Mouse (Mus musculus): ENCODE results near the gene Dio1.

Gene Dio1

DNA sequence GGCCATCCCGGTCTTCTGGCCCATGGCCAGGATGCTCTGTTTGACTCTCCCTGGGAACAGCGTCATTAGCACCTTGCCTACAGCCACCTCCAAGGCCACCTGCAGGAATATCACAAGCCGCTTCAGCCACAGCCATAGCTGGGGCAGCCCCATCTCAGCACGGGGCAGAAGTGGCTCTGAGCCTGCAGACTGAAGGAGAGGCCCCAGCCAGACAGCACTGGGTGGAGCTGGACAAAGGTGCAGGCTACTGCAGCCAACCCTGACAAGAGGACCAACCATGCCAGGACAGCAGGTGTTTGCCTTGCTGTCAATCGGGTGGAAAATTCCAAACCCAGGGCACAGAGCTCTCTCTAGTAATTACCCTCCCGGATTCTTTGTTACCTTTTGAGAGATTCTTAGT is at the start of gene Dio1:
Dio1 (minus strand) TSS at position 204 of the 400 bp plus-strand sequence.
- no peak for DNase-seq (ENCODE audit: low read depth)

DNA sequence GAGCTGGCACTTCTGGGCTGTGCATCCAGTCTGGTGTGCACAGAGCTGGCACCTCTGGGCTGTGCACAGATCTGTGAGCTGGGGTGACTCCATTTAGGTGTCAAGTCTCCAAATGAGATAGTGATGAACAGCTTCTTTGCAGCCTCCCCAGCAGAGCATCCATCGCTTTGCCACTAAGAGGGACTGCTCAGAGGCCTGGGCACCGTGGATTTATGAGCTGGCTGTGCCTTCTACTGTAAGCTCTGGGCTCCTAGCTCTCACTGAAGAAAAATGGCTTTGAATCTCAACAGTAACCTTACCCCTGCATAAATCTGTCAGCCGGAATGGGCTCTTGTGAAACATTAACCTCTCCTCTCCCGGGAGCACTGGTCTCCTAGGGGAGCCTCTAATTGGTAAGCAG is 47.6 kb upstream of the Dio1 start:
- DNase-seq (ENCODE audit: low read depth) = no peak

DNA sequence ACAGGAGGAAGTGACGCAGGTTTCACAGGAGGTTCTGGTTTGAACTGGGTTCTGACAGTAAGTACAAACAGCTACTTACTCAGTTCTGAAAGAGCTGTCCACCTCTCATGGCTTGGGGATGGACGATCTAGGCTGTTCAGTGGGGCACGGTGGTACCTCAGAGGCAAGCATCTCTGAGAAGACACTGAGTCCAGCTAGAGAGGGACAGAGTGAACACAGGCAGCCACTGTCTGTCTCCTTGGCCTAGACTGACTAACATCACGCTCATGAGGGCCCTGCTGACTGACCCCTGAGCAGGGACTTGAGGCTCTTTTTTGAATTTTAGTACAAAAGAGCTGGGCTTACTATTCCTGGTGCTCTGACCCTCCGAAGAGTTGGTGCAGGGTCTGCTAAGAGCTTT is 47.2 kb upstream of the Dio1 start:
- no peak for DNase-seq (ENCODE audit: low read depth)

DNA sequence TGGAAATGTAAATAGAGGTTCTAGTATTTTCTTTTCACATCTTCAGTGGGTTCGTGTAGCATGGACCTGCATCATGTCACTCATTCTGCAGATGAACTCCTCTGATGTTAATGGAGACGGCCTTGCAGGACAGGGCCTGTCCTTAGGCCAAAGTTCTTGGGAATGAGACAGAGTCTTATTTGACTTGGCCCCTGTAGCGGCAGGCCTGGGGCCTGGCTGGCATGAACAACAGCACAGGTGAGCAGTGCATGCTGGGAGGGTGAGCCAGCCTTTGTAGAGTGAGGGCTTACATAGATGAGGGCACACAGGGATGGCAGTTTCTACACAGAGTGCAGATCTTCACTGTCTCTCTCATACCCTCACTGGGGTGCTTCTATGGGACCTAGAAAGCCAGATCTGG is 46.6 kb upstream of the Dio1 start:
- DNase-seq (ENCODE audit: low read depth) = no peak

DNA sequence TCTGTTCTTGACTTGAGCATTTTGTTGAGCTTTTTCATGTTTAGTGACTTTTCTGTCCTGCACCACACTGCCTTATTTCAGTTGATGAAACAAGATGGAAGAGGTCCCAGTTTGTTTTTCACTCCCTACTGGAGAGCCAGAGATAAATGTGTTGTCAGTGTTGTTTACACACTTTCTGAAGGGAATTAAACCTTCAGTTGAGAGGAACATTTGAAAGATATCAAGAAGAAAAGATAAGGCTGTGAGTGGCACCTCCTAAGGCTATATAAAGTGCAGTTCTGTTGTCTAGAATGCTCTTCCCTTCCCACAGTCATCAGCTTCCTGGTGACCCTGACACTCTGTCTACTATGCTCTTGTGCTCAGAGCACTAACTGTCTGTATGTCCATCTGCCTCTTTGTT is 44.4 kb upstream of the Dio1 start:
- DNase-seq (ENCODE audit: low read depth) = no peak

DNA sequence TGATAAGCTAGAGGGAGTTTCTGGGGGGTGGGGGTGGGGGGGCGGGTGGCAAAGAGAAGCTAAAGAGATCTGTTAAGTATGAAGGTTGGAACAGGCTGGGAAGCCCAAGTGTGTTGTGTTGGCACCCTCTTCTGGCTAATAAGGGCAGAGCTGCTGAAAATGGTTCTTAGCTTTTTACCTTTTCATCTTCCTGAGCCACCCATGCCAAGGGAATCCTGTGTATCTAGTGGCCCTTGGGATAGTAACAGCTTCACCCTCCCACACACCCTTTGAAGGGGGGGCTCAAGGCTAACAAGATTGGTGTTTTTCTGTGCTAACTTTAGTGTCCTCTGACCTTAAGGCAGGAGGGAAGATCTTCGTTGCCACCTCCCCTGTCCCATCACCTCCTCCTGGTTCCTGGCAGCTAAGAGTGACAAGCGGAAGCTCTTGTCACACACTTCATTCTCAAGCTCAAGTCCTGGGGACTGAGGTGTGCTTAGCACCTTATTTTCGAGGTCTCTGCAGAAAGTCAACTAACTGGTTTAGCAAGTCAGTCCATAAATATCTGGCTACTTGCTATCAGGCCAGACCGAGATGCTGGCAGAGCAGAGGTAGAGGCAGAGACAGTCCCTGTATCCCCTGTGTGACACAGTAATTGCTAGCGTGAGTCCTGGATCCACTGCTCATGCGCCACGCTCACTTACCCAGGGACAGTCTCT is 42.5 kb upstream of the Dio1 start:
- peak; percentile 57 for DNase-seq (ENCODE audit: low read depth)

- DNase-seq (ENCODE audit: low read depth) = no peak
Measured at GRCm38 (mm10) chr4:107348529-107349310, 41.8 kb upstream of the Dio1 start.

DNA sequence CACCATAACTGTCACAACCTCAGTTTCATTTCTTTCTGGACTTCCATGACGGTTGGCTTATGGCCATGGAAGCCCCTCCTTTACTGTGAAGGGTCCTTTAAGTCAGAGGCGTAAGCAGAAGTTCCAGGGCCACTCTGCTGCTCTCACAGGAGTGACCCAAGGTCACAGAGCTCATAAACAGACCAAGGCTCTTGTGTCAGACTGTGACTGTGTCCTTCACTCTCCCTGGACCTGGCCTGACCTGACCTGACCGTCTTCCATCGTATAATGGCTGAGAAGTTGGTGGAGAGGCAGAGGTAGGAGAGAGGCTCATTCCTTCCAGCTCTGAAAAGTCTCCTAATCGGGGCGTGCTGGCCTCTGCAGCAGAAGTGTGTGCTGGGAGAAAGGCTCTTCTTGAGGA is 40.3 kb upstream of the Dio1 start:
- no peak for DNase-seq (ENCODE audit: low read depth)

- DNase-seq (ENCODE audit: low read depth) = no peak
Measured at GRCm38 (mm10) chr4:107344612-107345011, 37.6 kb upstream of the Dio1 start.

DNA sequence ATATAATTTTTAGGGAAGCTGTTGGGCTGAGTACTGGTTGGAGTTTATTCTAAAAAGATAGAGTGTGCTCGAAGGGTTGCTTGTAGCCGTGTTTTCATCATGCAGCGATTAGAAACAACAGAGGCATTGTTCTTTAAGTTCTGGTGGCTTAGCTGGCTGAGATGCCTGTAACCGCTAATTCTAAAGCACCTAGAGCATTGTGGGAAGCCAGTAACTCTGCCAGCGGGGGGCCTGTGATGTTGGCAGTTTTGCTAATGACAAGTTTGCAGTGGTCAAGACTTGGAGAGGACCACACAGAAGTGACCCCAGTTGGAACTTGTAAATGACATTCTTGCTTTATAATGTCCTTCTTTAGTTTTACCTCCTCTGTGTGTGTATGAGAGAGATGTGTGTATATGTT is 34.4 kb upstream of the Dio1 start:
- DNase-seq (ENCODE audit: low read depth) = no peak

DNA sequence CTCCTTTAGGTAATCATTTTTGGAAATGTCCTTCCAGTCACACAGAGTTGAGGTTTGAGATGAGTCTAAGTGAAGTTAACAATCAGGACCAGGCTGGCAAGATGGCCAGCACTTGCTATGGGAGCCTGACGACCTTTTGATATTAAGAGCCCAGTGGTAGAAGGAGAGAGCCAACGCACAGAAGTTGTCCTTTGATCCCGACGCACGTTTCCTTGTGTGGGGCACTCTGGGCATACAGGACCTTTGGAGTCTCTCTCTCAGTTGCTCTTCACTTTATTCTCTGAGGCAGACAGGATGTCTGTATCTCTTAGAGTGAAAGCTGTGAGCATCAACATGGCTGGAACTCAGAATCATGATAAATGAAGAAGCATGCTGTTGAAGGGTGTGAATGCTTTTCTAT is 30.5 kb upstream of the Dio1 start:
- no peak for DNase-seq (ENCODE audit: low read depth)

DNA sequence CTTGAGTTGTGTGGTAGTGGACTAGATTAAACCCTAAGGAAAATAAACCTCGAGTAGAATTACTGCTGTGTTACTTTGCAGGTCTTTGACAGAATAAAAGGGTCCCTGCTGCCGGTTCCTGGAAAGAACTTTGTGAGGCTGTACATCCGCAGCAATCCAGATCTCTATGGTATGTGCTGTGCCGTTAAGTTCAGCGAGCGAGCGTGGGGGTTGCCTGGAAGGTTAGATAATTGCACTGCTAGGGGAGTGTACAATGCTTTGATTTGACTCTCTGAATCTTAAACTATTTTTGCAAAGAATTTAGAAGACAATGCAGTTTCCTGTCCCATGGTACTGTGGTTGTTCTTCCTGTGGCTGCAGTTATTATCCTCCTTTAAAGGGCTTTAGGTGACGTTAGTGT is 29.4 kb upstream of the Dio1 start:
- no peak for DNase-seq (ENCODE audit: low read depth)

GRCm38 (mm10) chr4:107333514-107333913 is 26.5 kb upstream of the Dio1 start:
- peak; percentile 33 for DNase-seq (ENCODE audit: low read depth)

DNA sequence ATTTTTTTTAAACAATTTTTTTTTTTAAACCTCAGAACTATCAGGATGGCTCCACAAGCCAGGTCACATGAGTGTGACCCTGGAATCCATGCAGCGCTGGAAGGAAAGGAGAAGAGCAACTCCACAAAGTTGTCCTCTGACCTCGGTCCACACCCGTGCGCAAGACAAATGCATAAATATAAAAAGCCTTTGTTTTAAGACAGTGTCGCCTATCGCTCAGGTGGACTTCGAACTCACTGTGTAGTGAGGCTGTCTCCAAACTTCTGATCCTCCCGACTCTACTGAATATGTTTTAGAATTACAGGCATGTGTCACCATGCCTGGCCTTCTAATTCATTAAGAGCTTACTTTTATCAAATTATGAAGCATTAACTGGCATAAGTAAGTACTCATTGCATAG is 21.6 kb upstream of the Dio1 start:
- no peak for DNase-seq (ENCODE audit: low read depth)

- no peak for DNase-seq (ENCODE audit: low read depth)
Measured at GRCm38 (mm10) chr4:107323113-107323512, 16.1 kb upstream of the Dio1 start.

GRCm38 (mm10) chr4:107321041-107321440 is 14.1 kb upstream of the Dio1 start:
- no peak for DNase-seq (ENCODE audit: low read depth)

DNA sequence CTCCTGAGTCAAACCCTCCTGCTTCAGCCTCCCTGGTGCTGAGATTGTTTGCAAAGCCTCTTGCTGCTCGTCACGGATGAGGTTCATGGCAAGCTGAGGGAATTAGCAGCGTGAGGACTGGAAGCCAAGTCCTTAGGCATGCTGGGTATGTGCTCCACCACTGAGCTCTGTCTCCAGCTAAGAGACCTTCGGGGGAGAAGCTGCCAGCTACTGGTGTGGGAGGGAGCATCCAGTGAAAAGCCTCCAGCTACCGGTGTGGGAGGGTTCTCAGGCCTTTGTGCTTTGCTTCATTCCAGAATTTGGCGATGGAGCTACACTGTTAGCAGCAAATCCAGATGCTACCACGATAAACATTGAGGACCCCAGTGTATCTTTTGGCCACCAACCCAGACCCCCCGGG is 11.7 kb upstream of the Dio1 start:
- no peak for DNase-seq (ENCODE audit: low read depth)

- DNase-seq (ENCODE audit: low read depth) = no peak
Measured at GRCm38 (mm10) chr4:107314479-107314805, 7.5 kb upstream of the Dio1 start.

DNA sequence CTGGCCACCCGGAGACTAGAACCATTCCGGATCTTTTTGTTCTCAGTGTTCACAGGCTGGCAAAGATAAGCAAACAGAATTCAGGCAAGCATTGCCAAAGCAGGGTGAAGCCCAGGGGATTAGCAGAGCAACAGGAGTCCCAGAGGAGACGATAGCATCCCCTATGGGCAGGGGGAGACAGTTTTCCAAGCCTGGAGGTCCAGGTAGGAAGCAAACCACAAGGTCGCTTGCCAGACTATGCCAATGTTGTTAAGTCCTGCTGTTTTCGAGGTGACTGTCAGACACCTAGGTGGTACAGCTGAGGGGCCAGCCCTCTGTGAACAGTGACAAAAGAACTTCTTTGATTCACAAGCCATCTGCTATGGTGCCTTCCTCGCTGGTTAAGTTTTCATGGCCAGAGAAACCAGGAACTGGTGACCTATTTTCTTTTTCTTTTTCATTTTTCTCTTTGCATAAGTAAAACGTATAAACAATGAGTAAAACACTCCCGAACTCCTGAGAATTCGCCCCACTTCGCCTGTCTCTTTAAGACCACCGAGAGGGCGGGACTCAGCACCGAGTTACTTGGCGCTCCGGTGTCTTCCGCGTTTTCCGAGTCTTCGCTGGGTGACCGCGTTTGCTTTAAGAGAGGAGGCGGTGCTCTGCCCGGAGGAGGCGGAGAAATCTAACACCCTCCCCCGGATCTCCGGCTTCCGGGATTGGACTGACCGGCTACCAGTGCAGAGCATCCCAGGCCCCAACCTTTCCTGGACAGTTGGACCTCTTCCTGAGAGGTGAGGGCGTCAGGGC is 6.9 kb upstream of the Dio1 start, which contains the start of gene Yipf1:
Yipf1 (plus strand) TSS at position 674 of the 789 bp plus-strand sequence.
- peak; percentile 86 for DNase-seq (ENCODE audit: low read depth)

DNA sequence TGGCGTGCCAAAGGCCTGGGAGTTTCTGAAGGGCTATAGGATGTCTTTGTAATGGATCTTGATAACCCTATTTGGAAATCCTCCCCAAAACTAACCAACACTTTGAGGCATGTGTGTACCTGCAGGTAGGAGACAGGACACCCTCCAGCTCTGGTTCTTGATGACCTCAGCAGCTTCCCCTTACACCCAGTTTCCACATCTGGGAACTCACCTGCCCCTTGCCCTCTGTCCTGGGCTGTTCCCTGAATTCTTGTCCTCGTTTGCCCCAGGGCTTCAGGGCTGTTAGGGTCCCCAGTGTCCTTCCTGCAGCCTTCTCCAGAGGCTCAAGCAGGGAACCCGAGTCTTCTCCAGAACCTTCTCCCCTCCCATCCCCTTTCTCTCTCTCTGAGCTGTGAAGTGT is 3.4 kb downstream of the Dio1 start:
- DNase-seq (ENCODE audit: low read depth) = no peak

GRCm38 (mm10) chr4:107302832-107303231 is 4.1 kb downstream of the Dio1 start:
- DNase-seq (ENCODE audit: low read depth) = no peak

- DNase-seq (ENCODE audit: low read depth) = no peak
Measured at GRCm38 (mm10) chr4:107302221-107302620, 4.7 kb downstream of the Dio1 start.

Data from naive thymus-derived CD4-positive, alpha-beta T cell, adult 2 months (primary cell).